Mouse (Mus musculus) midbrain, postnatal 0 days (tissue): Measurements from ENCODE around the gene Trpm1. TPM values are rescaled to one million over a fixed set of nuclear protein-coding genes. Genes with fewer than 3 reads are reported as not detected.

Experiments
- ATAC-seq: fragments of 200-750 bp; cut with Nextera tagmentation; 2 replicates; pipeline ENCODE4 v1.8.0; 2017; ENCODE audit warnings: moderate number of reproducible peaks, mild to moderate bottlenecking, moderate TSS enrichment, moderate library complexity; ENCODE audit not compliant: low FRiP score
- DNase-seq: peaks from one replicate; pipeline ENCODE4 v3.0.0-alpha.2; 2015; ENCODE audit warnings: low spot score
- H3K27ac ChIP-seq: fragments of 300-500 bp; sonication (generic); 2 replicates; pipeline ENCODE4 v1.5.1; 2014; ENCODE audit warnings: low read depth, mild to moderate bottlenecking, low read length, mixed read lengths
- H3K27me3 ChIP-seq: fragments of 300-500 bp; sonication (generic); 2 replicates; pipeline ENCODE4 v1.6.1; 2014; ENCODE audit warnings: low read length, control low read depth, mixed read lengths; ENCODE audit not compliant: insufficient read depth
- H3K36me3 ChIP-seq: fragments of 300-500 bp; sonication (generic); 2 replicates; pipeline ENCODE4 v1.6.1; 2014; ENCODE audit warnings: low read length, control low read depth, mixed read lengths; ENCODE audit not compliant: insufficient read depth
- H3K4me1 ChIP-seq: fragments of 300-500 bp; sonication (generic); 2 replicates; pipeline ENCODE4 v1.6.1; 2014; ENCODE audit warnings: mild to moderate bottlenecking, control low read depth, antibody characterized with exemption, low read length, mixed read lengths; ENCODE audit not compliant: insufficient read depth
- H3K4me2 ChIP-seq: fragments of 300-500 bp; sonication (generic); 2 replicates; pipeline ENCODE4 v1.6.1; 2014; ENCODE audit warnings: low read depth, mild to moderate bottlenecking, low read length, mixed read lengths; ENCODE audit not compliant: poor library complexity, severe bottlenecking
- H3K4me3 ChIP-seq: fragments of 300-500 bp; sonication (generic); 2 replicates; pipeline ENCODE4 v1.5.1; 2014; ENCODE audit warnings: low read depth, mild to moderate bottlenecking, low read length, moderate library complexity
- H3K9ac ChIP-seq: fragments of 300-500 bp; sonication (generic); replicated peaks from 2 replicates; pipeline ENCODE4 v1.6.1; 2014; ENCODE audit warnings: mild to moderate bottlenecking, low read length, moderate library complexity, mixed read lengths; ENCODE audit not compliant: poor library complexity, severe bottlenecking
- H3K9me3 ChIP-seq: fragments of 300-500 bp; sonication (generic); 2 replicates; pipeline ENCODE4 v1.6.1; 2016; ENCODE audit warnings: low read length, control low read depth
- CTCF ChIP-seq: IDR thresholded peaks from 2 replicates; pipeline ENCODE4 v1.5.1; 2016; ENCODE audit warnings: antibody characterized with exemption, mild to moderate bottlenecking
- WGBS: fragments of 180-500 bp; shearing (Covaris S2); extraction: QIAGEN DNeasy Blood & Tissue Kit; methylation state at CpG from one replicate; pipeline ENCODE4 v1.1.7; 2014; 5-methylcytosine and 5-hydroxymethylcytosine counted together
- polyA plus RNA-seq: library from polyadenylated mRNA; unstranded; fragments of >200 nt; fragmentation: Nextera tagmentation; extraction: Ambion mirVana; gene quantifications from 2 replicates; pipeline ENCODE4 v1.2.1, GENCODE M21; 2015
- total RNA-seq: library from RNA; depleted of rRNA; stranded (reverse); fragments of >200 nt; gene quantifications from 2 replicates; pipeline ENCODE4 v1.2.3, GENCODE M21; 2014

The Trpm1 gene
- total and polyA plus RNA-seq, 2 experiments from 2014 or later = 0.16 to 0.63 TPM

DNA sequence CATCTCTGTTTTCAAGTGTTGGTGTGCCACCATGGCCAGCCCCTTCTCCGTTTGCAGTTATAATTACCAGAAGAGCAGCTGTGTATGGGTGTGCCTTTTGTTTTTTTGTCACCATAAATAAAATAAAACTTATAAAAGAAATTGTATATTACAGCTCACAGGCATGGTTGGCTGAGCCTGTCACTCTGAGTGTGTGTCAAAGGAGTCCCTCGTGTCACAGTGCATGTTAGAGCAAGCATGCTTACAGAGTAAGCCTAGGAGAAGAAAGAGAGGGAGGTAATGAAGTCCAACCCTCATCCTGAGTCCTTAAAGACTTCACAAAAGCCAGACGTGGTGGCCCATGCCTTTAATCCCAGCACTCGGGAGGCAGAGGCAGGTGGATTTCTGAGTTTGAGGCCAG, 88.8 kb downstream of the Trpm1 start:
- DNase-seq = no peak
- no peak overlapping the region for H3K4me2 ChIP-seq
- H3K9me3 ChIP-seq = no peaks in the 10 kb centered on the region
- 74% methylated on average over 4 of the region's 4 CpGs for WGBS
- H3K27me3 ChIP-seq = no peaks in the 10 kb centered on the region
- no peak for ATAC-seq
- no peak overlapping the region for H3K4me3 ChIP-seq
- no peak overlapping the region for H3K27ac ChIP-seq
- H3K36me3 ChIP-seq = no peaks in the 10 kb centered on the region
- TF ChIP-seq CTCF = no peak
- H3K4me1 ChIP-seq = no peaks in the 10 kb centered on the region
- no peak overlapping the region for H3K9ac ChIP-seq

DNA sequence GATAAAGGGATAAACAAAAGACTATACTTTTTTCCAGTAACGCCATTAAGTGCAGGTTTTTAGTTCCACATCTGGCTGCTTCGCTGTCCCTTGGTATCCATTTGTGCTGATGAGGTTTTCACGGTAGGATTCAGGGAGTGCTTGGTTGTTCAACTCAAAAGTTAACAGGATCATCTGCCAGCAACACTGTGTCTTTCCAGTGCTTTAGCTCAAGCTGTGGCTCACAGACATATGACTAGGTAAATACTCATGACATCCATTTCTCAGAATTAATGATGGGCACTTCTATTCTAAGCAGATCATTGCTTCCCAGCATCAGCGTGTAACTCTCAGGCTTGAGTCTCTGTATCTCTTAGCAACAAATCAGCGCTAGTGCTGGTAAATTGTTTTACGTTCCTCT, 90.7 kb downstream of the Trpm1 start:
- H3K9ac ChIP-seq = no peak overlapping the region
- no peak for TF ChIP-seq CTCF
- H3K4me1 ChIP-seq = no peaks in the 10 kb centered on the region
- no peaks in the 10 kb centered on the region for H3K9me3 ChIP-seq
- H3K27me3 ChIP-seq = no peaks in the 10 kb centered on the region
- 85% methylated on average over 6 of the region's 6 CpGs for WGBS
- H3K4me2 ChIP-seq = no peak overlapping the region
- no peak for ATAC-seq
- no peak overlapping the region for H3K27ac ChIP-seq
- peak; percentile 24 for DNase-seq
- no peaks in the 10 kb centered on the region for H3K36me3 ChIP-seq
- H3K4me3 ChIP-seq = no peak overlapping the region

DNA sequence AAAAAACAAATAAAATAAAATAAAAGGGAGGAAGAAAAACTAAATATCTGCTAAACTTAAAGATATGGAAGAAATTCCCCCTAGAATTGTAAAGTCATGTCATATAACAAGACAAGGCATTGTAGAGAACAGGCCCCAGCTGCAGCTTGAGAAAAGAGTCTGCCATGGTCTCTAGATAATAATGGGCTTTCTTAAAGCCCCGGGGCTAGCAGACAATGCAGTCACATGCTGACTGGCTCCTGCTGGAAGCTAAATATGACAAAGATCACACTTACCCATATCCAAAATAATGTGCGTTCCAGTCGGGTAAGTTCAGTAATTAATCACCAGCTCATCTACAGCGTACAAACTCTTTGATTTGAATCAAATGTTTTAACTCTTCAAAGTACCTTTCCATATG, 93.1 kb downstream of the Trpm1 start:
- no peak for ATAC-seq
- Histone ChIP-seq H3K4me3 (no peak overlapping the region), H3K9ac (no peak overlapping the region), H3K4me2 (no peak overlapping the region), H3K4me1 (no peaks in the 10 kb centered on the region), H3K27me3 (no peaks in the 10 kb centered on the region), H3K36me3 (no peaks in the 10 kb centered on the region), H3K9me3 (no peaks in the 10 kb centered on the region), H3K27ac (no peak overlapping the region)
- DNase-seq = no peak
- WGBS = 33% methylated on average over 4 of the region's 4 CpGs
- TF ChIP-seq CTCF = no peak

DNA sequence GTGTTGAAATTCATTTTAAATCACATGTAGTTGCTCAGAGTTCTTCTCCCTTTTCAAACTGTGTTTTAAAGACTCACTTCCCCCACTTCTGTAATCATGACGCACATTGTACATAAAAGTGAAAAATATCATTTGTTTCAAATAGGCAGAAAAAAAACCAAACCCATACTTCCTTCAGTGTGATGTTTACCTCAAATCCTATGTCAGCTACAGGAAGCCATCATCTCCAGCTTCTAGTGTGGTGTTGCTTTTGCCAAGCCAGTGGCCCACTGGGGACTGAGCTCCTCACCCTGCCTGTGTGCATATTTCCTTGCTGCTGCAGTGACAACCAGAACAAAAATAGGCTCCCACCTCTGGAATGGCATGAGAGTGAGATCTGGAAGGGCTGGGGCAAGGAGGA, 94.7 kb downstream of the Trpm1 start:
- WGBS = 81% methylated on average over 1 of the region's 1 CpGs
- TF ChIP-seq CTCF = no peak
- Histone ChIP-seq H3K36me3 (no peaks in the 10 kb centered on the region), H3K9ac (no peak overlapping the region), H3K27me3 (no peaks in the 10 kb centered on the region), H3K4me3 (no peak overlapping the region), H3K9me3 (no peaks in the 10 kb centered on the region), H3K27ac (no peak overlapping the region), H3K4me1 (no peaks in the 10 kb centered on the region), H3K4me2 (no peak overlapping the region)
- DNase-seq (no peak), ATAC-seq (no peak)

DNA sequence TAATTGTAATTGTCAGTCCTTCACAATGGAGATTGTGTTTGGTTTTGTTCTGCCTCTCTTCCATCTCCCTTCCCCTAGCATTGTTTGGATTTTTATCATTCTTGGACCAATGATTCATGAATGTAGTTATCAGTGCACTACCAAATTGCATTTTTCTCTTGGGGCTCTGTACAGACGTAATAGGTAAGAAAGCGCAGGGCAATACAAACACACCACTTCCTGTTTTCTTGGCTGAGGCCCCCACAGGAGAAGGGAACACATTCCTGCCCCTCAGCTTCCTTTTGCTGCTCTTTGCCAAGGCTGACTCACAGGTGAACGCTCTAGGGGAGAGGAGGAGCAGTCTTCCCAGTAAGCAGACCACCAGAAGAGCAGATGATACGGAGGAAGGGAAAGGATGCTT, 96.1 kb downstream of the Trpm1 start:
- H3K27ac ChIP-seq = no peak overlapping the region
- no peaks in the 10 kb centered on the region for H3K4me1 ChIP-seq
- H3K27me3 ChIP-seq = no peaks in the 10 kb centered on the region
- DNase-seq (no peak), ATAC-seq (no peak)
- no peaks in the 10 kb centered on the region for H3K9me3 ChIP-seq
- H3K9ac ChIP-seq = no peak overlapping the region
- no peak overlapping the region for H3K4me2 ChIP-seq
- 85% methylated on average over 4 of the region's 4 CpGs for WGBS
- no peak for TF ChIP-seq CTCF
- no peak overlapping the region for H3K4me3 ChIP-seq
- H3K36me3 ChIP-seq = no peaks in the 10 kb centered on the region

DNA sequence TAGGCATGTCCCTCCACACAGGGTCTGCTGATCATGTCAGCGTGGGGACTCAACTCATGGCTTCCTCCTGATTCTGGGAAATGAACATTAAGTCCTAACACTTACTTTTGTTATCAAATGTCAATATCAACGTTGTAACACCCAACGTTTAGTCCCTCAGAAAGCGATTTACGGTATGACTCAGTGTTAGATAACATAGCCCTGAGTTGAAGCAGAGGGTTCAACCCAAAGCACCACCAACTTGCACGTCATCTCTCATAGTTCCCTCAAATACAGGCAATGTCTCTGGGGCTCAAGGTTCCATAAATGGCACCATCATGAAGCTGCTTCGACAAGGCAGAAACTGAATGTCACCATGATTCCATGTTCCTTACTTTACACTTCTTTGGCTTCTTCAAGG, 96.8 kb downstream of the Trpm1 start:
- Histone ChIP-seq H3K9me3 (no peaks in the 10 kb centered on the region), H3K27me3 (no peaks in the 10 kb centered on the region), H3K4me2 (no peak overlapping the region), H3K4me3 (no peak overlapping the region), H3K36me3 (no peaks in the 10 kb centered on the region), H3K4me1 (no peaks in the 10 kb centered on the region), H3K27ac (no peak overlapping the region), H3K9ac (no peak overlapping the region)
- DNase-seq (no peak), ATAC-seq (no peak)
- no peak for TF ChIP-seq CTCF
- WGBS = 90% methylated on average over 7 of the region's 7 CpGs
